Mouse (Mus musculus): ENCODE results near the gene Srp14.

DNA sequence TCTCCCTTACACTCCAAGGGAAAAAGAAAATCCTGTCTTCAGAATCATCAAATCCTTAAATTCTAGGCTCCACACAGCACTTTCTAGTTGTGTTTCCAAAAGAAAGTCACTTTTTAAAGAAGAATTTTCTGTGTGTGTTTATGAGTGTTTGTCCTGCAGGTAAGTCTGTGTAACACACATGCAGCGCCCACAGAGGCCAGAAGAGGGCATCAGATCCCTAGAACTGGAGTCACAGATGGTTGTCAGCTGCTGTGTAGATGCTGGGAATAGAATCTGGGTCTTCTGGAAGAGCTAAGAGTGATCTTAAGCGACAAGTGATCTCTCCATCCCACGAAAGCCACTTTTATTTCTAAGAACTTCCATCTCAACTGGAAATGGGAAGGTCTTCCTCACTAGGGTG, 8.3 kb upstream of the Srp14 start:
- TF ChIP-seq CTCF (IDR thresholded peaks at IDR 0.05; ENCODE audit: borderline replicate concordance, extremely low read depth, insufficient read depth, insufficient read length) (peak; percentile 26; the same call in 1 of the 2 replicates), POLR2A (IDR thresholded peaks at IDR 0.05; ENCODE audit: borderline replicate concordance, extremely low read depth, insufficient read depth, insufficient read length, poor library complexity, severe bottlenecking) (no peak)
